Mouse (Mus musculus) left cerebral cortex, adult 2 months (tissue): ENCODE measurements around the gene Gm14403. TPM values are rescaled to one million over a fixed set of nuclear protein-coding genes. Genes with fewer than 3 reads are reported as not detected.
"Not testable (repeated sequence)": the region's sequence is repeated elsewhere in the genome, so short reads cannot be mapped to it uniquely, and the experiment has no call there.

ENCODE experiments used
- DNase-seq, 2 experiments: peaks; one replicate each; pipeline ENCODE4 v3.0.0; 2021 to 2022; ENCODE audit warnings: low spot score in 2 of 2, mixed read lengths in 1 of 2; ENCODE audit errors: extremely low spot score in 1 of 2
- H3K27ac ChIP-seq: fragments of 200-600 bp; 2 replicates; pipeline ENCODE4 v1.8.1; 2022
- H3K4me3 ChIP-seq: fragments of 200-600 bp; 2 replicates; pipeline ENCODE4 v1.8.1; 2022
- intact Hi-C: fragments of 180-260 bp; cut with DNase I; formaldehyde crosslinking; loops from one replicate; pipeline ENCODE4 v1.15.1; 2025
- long read RNA-seq, 2 experiments: library from polyadenylated mRNA; stranded (forward); transcript quantifications; one replicate each; pipeline ENCODE4 v2.0.0; 2021; ENCODE audit warnings: borderline mapping rate in 2 of 2
- total RNA-seq, 2 experiments: library from RNA; stranded (reverse); gene quantifications; 2 replicates each; pipeline ENCODE4 v1.2.3; 2021

Gm14403 gene
- total RNA-seq, result 10 to 100 TPM; 29.7 to 36.2 TPM
- long read RNA-seq, experiment 1, partial matches to known transcripts, result 4 of 19 reads
- long read RNA-seq, experiment 1, other reads (novel, unspliced or antisense), result 14 of 19 reads
- long read RNA-seq, experiment 2, partial matches to known transcripts, result 6 of 11 reads
- long read RNA-seq, experiment 2, other reads (novel, unspliced or antisense), result 4 of 11 reads

DNA sequence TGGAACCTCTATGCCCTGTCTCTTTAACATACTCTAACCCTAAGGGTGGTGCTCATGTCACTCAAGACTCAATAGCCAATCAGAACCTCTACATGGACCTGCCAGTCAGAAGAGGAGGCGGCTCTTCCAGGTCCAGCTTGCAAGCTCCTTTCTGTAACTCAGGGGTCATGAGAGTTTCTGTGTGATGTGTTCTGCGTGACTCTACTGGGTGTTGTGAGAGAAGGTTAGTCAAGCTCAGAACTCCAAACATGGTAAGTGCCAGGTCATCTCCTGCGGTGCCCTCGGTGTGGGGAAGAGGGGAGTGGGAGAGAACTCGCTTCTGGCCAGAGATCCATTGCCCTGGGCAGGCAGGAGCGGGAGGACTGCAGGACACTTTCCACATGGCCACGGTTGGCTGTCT is at the start of gene Gm14403:
TSS of gene Gm14403 (plus strand) at position 149 of the 400 bp plus-strand sequence.
- H3K4me3 ChIP-seq, result peak within 1 kb of the TSS; percentile 48
- H3K27ac ChIP-seq, DNase-seq, intact Hi-C loops: not testable (repeated sequence)

DNA sequence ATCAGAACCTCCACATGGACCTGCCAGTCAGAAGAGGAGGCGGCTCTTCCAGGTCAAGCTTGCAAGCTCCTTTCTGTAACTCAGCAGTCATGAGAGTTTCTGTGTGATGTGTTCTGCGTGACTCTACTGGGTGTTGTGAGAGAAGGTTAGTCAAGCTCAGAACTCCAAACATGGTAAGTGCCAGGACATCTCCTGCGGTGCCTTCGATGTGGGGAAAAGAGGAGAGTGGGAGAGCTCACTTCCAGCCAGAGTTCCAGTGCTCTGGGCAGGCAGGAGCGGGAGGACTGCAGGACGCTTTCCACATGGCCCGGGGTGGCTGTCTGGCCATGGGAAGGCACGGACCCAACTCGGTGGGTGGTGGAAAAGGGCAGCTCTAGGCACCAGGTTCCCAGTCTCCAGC is 33.3 kb upstream of the Gm14403 start, which contains the start of gene Zfp970:
TSS of gene Zfp970 (plus strand) at position 58 of the 400 bp plus-strand sequence.
- H3K27ac ChIP-seq, intact Hi-C loops: not testable (repeated sequence)
- H3K4me3 ChIP-seq, result peak within 1 kb of the TSS; percentile 54
- DNase-seq, result peak in 1 of 2 experiments; percentile 14

DNA sequence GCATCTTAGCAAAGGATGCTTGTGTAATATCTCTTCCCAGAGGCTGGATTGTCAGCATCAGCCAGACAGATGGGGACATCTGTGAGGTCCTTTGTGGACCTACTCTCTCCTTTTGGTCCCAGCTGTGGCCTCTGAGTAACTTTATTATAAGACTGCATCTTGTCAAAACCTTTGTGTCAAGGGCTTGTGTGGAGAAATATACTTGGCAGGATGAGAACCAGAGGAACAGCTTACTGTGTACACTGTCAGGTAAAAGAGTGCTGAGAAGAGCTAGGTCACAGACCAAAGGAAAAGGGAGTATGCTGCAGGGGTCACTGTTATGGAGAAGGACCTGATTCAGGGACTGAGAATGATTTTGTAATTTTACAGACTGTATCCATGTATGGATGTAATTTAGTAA is 29.8 kb upstream of the Gm14403 start:
- intact Hi-C loops, DNase-seq, H3K27ac ChIP-seq: not testable (repeated sequence)

DNA sequence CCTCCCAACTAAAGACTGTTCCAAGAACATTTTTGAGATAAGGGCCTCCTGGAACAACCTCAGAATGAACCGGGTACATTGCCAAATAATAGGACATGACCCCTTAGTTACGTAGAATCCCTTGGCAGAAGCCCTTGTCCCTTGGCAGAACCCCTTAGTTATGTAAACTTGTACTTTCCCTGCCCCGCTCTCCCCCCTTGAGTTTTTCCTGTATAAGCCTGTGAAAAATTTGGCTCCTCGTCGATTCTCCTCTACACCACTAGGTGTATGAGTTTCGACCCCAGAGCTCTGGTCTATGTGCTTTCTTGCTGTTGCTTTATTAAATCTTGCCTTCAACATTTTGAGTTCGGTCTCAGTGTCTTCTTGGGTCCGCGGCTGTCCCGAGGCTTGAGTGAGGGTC is 25.8 kb upstream of the Gm14403 start:
- H3K4me3 ChIP-seq, intact Hi-C loops, H3K27ac ChIP-seq, DNase-seq: not testable (repeated sequence)

More for the DNA sequence above, 29.8 kb upstream of the Gm14403 start:
- H3K4me3 ChIP-seq, result not testable (repeated sequence)

DNA sequence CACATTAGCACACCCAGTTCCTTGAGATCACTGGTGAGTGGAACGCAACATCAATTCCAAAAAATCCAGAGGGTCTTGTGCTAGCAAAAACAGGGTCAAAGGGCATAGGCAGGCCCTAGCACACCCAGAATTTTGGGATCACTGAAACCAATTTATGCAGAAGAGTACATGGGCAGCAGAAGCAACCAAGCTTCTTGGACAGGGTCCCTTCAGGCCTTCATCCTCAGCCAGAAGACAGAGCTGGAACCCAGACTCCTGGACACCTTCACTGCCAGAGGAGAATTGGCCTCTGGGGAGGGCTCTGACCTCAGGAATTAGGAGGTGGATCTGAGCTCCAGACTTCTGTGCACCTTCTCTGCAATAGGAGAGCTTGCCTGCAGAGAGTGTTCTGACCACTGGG is 16.0 kb upstream of the Gm14403 start:
- H3K27ac ChIP-seq, H3K4me3 ChIP-seq, DNase-seq, intact Hi-C loops: not testable (repeated sequence)

DNA sequence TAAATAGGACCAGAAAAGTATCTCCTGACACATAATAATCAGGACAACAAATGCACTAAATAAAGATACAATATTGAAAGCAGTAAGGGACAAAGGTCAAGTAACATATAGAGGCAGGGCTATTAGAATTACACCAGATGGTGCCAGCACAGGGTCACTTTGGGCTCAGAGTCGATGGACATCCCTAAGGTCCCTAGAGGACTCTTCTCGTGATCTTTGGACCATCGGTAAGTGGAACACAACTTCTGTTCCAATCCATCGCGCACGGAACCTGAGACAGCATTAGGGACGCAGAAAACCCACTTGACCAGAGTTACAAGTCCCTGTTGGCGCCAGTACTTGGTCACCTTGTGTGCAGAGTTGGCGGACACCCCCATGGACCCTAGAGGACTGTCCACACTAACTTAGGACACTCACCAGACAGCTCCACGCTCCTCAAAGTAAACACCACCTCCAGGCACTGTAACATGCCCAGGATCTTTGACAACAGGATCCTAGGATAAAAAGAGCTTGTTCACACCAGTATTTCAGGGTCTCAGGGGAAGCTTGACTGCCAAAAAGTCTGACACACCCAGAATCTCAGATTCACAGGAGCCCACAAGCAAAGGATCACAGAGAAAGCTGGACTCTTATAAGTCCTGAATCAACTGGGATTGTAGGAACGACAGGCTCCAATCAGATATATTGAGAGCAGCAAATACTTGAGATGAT is 14.6 kb upstream of the Gm14403 start:
- H3K27ac ChIP-seq, intact Hi-C loops, H3K4me3 ChIP-seq, DNase-seq: not testable (repeated sequence)

DNA sequence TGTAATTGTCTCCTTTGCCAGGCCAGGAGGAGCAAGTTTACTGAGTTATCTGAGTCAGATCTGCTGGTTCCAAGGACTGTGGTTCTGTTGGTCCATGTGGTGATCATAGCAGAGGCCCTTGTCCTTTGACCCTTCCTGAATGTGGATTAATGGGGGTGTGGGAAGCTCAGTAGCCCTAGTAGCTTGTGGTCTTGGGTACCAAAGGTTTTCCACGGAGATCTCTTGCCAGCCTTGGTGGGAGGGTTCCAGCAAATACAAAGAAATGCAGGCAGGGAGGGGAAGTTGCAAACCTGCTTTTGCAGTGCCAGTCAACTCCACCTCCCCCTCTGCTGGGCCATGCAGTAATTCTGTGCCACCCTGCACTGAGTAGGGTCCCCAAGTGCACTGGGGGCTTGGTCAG is 1.2 kb downstream of the Gm14403 start:
- H3K4me3 ChIP-seq, H3K27ac ChIP-seq, intact Hi-C loops, DNase-seq: not testable (repeated sequence)

DNA sequence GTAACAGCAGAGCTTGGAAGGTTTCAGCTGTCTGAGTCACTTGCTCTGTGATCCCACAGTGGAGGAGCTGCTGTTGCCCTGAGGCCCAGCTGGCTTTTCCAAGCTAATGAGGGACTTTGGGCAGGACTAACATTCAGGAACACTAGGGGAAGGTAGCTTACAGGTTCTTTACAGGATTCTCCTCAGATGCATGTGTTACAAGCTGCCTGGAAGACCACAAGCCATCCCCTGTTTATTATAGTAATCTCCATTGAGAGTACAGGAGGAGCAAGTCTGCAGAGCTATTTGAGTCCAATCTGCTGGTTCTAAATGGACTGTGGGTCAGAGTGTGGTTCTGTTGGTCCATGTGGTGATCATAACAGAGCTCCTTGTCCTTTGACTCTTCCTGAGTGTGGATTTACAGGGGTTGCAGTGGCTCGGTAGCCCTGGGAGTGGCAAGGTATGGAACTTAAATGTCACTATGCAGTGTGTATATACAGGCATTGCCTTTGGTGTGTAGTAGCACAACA is 7.2 kb downstream of the Gm14403 start:
- intact Hi-C loops, H3K4me3 ChIP-seq, H3K27ac ChIP-seq, DNase-seq: not testable (repeated sequence)

DNA sequence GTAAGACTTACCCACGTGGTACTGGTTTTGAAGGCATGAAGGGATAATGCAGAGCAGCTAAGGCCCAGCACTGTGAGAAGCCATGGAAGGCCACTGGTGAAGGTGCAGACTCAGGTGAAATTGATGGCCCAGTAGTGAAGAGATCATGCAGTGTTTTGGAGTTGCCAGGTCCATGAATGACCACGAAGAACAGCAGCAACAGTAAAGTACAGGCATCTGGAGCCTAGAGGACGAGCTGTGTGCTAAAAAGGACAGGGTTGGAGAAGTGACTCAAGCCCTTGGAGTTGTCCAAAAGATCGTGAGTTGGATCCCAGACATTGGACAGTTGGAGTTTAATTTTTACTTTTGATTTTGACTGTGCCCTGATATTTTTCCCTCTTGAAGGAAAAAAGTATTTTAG is 13.4 kb downstream of the Gm14403 start:
- DNase-seq, H3K27ac ChIP-seq, H3K4me3 ChIP-seq, intact Hi-C loops: not testable (repeated sequence)

DNA sequence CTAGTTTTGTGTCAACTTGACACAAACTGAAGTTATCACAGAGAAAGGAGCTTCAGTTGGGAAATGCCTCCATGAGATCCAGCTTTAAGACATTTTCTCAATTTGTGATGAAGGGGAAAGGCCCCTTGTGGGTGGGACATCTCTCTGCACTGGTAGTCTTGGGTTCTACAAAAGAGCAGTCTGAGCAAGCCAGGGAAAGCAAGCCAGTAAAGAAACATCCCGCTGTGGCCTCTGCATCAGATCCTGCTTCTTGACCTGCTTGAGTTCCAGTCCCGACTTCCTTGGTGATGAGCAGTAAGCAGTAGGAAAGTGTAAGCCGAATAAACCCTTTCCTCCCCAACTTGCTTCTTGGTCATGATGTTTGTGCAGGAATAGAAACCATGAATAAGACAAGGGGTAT is 14.0 kb downstream of the Gm14403 start:
- H3K4me3 ChIP-seq, intact Hi-C loops, H3K27ac ChIP-seq, DNase-seq: not testable (repeated sequence)

DNA sequence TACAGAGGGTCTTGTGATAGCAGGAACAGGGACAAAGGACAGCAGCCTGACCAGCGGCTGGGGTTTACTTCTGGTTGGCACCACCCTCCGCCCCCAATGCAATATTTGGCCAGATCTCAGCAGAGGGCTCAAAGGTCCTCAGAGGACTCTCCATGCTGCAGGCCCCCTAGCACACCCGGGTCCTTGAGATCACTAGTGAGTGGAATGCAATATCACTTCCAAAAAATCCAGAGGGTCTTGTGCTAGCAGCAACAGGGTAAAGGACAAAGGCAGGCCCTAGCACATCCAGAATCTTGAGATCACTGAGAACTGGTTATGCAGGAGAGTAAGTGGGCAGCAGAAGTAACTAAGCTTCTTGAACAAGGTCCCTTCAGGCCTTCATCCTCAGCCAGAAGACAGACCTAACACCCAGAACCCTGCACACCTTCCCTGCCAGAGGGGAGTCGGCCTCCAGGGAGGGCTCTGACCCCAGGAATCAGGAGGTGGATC is 16.0 kb downstream of the Gm14403 start:
- H3K27ac ChIP-seq, DNase-seq, H3K4me3 ChIP-seq, intact Hi-C loops: not testable (repeated sequence)

DNA sequence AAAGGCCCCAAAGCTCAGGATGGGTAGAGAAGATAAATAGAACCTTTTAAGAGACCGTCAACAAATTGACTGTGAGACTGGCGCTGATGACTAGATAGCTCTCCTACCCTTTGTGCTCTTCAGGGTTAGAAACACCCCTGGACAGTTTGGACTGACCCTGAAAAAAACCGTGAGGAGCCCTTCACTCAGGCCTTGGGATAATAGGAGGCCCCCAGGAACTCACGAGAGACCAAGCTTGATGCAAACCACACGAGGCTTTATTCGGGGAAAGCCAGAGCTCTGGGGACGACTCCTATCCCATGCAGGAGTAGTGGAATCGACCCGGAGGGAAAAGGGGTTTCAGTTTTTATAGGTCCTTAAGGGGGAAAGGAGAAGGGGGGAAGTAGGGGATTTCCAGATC is 19.7 kb downstream of the Gm14403 start:
- DNase-seq, H3K27ac ChIP-seq, intact Hi-C loops, H3K4me3 ChIP-seq: not testable (repeated sequence)

DNA sequence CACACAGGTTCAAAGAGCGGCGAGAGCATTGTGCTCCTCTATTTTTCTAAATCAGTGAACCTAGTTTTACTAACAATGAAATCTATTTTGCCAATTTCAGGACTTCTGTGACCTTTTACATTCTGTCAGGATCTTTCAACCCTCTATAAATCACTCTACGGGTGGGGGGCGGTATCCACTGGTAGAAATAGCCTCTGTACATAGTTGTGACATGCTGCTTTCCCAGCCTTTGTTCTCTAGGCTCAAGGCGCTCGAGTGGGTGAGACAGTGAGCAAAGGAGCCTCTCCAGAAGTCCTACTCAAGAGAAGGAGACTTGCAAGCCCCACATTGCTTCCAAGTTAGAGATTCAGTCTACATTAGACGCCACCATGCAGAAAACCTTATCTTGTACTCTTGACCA is 20.3 kb downstream of the Gm14403 start:
- DNase-seq, intact Hi-C loops, H3K4me3 ChIP-seq, H3K27ac ChIP-seq: not testable (repeated sequence)

DNA sequence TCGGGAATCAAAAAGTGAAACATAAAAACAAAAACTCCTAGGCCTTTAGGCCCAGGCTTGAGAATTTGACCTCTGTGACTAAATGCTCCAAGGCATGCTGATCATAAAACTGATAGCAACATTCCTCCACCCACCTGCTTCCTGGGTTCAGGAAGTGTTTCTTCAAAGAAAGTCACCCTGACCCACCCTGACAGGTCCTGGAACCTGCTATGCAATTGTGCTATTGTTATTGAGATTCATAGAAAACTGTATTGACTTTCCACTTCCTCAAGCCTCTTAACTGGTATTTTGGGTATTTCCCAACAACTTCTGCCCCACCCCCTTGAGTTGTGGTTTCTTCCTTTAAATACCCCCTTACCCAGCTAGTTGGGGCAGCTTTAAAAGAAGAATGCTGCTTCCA is 20.9 kb downstream of the Gm14403 start:
- intact Hi-C loops, DNase-seq, H3K27ac ChIP-seq, H3K4me3 ChIP-seq: not testable (repeated sequence)
